Mouse (Mus musculus) granulocyte monocyte progenitor cell, adult 5-6 weeks (primary cell): Measurements from ENCODE around the gene Tsc22d3. TPM values are rescaled to one million over a fixed set of nuclear protein-coding genes. Genes with fewer than 3 reads are reported as not detected.
A peak's percentile ranks its signal among the peaks of the same experiment; 100 is the strongest.
"Not testable (repeated sequence)": the region's sequence is repeated elsewhere in the genome, so short reads cannot be mapped to it uniquely, and the experiment has no call there.

Experiments used
- ATAC-seq: replicated peaks from 2 replicates; pipeline ENCODE4 v1.8.0; 2016; ENCODE audit warnings: mild to moderate bottlenecking, moderate TSS enrichment, inconsistent platforms; ENCODE audit not compliant: poor library complexity, severe bottlenecking
- total RNA-seq, 2 experiments: library from RNA; stranded (forward) in 1 of 2; stranded (reverse) in 1 of 2; fragments of 200-712, 200-1000 nt in 1 of 2; fragments of >200 nt in 1 of 2; fragmentation: Nextera tagmentation in 1 of 2; gene quantifications; 2 replicates each; pipeline ENCODE4 v1.2.3; 2014 to 2017

The Tsc22d3 gene
- total RNA-seq, 2 experiments from 2014 or later, result 19.9 to 30.0 TPM

GRCm38 (mm10) chrX:140532325-140532724 lies 68.1 kb downstream of the Tsc22d3 start:
- no peak for ATAC-seq

- no peak for ATAC-seq
These were observed 69.1 kb downstream of the Tsc22d3 start for GRCm38 (mm10) chrX:140531356-140531755.

- ATAC-seq, result no peak
These were observed 69.8 kb downstream of the Tsc22d3 start for GRCm38 (mm10) chrX:140530632-140531031.

GRCm38 (mm10) chrX:140529074-140529561 lies 71.3 kb downstream of the Tsc22d3 start:
- ATAC-seq, result peak; percentile 93

- no peak for ATAC-seq
These were observed 73.2 kb downstream of the Tsc22d3 start for GRCm38 (mm10) chrX:140527231-140527630.

GRCm38 (mm10) chrX:140526253-140526618 lies 74.2 kb downstream of the Tsc22d3 start:
- no peak for ATAC-seq

- ATAC-seq, result no peak
These were observed 74.7 kb downstream of the Tsc22d3 start for GRCm38 (mm10) chrX:140525604-140526252.

- ATAC-seq, result no peak
These were observed 76.2 kb downstream of the Tsc22d3 start for GRCm38 (mm10) chrX:140524231-140524630.

GRCm38 (mm10) chrX:140522071-140522765 lies 78.2 kb downstream of the Tsc22d3 start:
- no peak for ATAC-seq

- peak; percentile 95 for ATAC-seq
These were observed 80.0 kb downstream of the Tsc22d3 start for GRCm38 (mm10) chrX:140520146-140521102.

GRCm38 (mm10) chrX:140518351-140518750 lies 82.1 kb downstream of the Tsc22d3 start:
- ATAC-seq, result no peak

GRCm38 (mm10) chrX:140513379-140513778 lies 87.1 kb downstream of the Tsc22d3 start:
- peak; percentile 63 for ATAC-seq

- no peak for ATAC-seq
These were observed 88.5 kb downstream of the Tsc22d3 start for GRCm38 (mm10) chrX:140511687-140512651.

GRCm38 (mm10) chrX:140510696-140511429 lies 89.6 kb downstream of the Tsc22d3 start:
- ATAC-seq, result peak; percentile 57

- no peak for ATAC-seq
These were observed 90.6 kb downstream of the Tsc22d3 start for GRCm38 (mm10) chrX:140509817-140510216.

- not testable (repeated sequence) for ATAC-seq
These were observed 91.7 kb downstream of the Tsc22d3 start for GRCm38 (mm10) chrX:140508791-140509190.

- 0 out of 2 replicates have a peak, but pooled peaks have one; percentile 0 for ATAC-seq
These were observed 93.1 kb downstream of the Tsc22d3 start for GRCm38 (mm10) chrX:140507377-140507776.

- ATAC-seq, result 0 out of 2 replicates have a peak, but pooled peaks have one; percentile 6
These were observed 93.9 kb downstream of the Tsc22d3 start for GRCm38 (mm10) chrX:140506436-140507180.
